Mouse (Mus musculus): ENCODE measurements around the gene Ifitm5. TPM values are rescaled to one million over a fixed set of nuclear protein-coding genes. Genes with fewer than 3 reads are reported as not detected.

The Ifitm5 gene
- total and polyA plus RNA-seq, 2 experiments from 2014 or later, result 0.87 TPM; not detected in 1

GRCm38 (mm10) chr7:140967862-140968591 lies 17.9 kb upstream of the Ifitm5 start:
- DNase-seq (ENCODE audit: low spot score), result no peak
- 21% methylated on average over 14 of the region's 14 CpGs for WGBS
- no peak for ATAC-seq (ENCODE audit: insufficient read depth, low read depth)
- Histone ChIP-seq H3K27me3 (ENCODE audit: control insufficient read depth, insufficient read depth, low read length) (0 out of 2 replicates have a peak, but pooled peaks cover 12% of the 10 kb centered on the region), H3K9me3 (replicated peaks; ENCODE audit: control insufficient read depth, low read length) (no peaks in the 10 kb centered on the region), H3K4me2 (ENCODE audit: low read depth, low read length) (no peak overlapping the region), H3K9ac (replicated peaks; ENCODE audit: low read depth, low read length) (no peak overlapping the region), H3K36me3 (replicated peaks; ENCODE audit: control insufficient read depth, insufficient read depth, low read length) (no peaks in the 10 kb centered on the region), H3K27ac (ENCODE audit: low read depth) (no peak overlapping the region), H3K4me3 (ENCODE audit: low read depth, low read length) (no peak overlapping the region), H3K4me1 (ENCODE audit: control insufficient read depth, insufficient read depth) (peaks cover 6% of the 10 kb centered on the region; the same call in 1 of the 2 replicates)
- TF ChIP-seq CTCF (IDR thresholded peaks at IDR 0.05; ENCODE audit: low read depth), result no peak
- TF ChIP-seq EP300 (IDR thresholded peaks at IDR 0.05; ENCODE audit: low read depth), result no peak

GRCm38 (mm10) chr7:140966921-140967320 lies 16.8 kb upstream of the Ifitm5 start, which contains the start of gene Ifitm1:
Gene Ifitm1 (plus strand): TSS chr7:140967221.
- no peak within 1 kb of the TSS for H3K4me3 ChIP-seq (ENCODE audit: low read depth, low read length)
- WGBS, result 76% methylated on average over 4 of the region's 4 CpGs
- H3K36me3 ChIP-seq (replicated peaks; ENCODE audit: control insufficient read depth, insufficient read depth, low read length), result no peaks in the 10 kb centered on the region
- no peak for TF ChIP-seq CTCF (IDR thresholded peaks at IDR 0.05; ENCODE audit: low read depth)
- TF ChIP-seq EP300 (IDR thresholded peaks at IDR 0.05; ENCODE audit: low read depth), result no peak
- no peak within 1 kb of the TSS for H3K9ac ChIP-seq (replicated peaks; ENCODE audit: low read depth, low read length)
- no peak for ATAC-seq (ENCODE audit: insufficient read depth, low read depth)
- peaks cover 6% of the 10 kb centered on the region; the same call in 1 of the 2 replicates for H3K4me1 ChIP-seq (ENCODE audit: control insufficient read depth, insufficient read depth)
- H3K9me3 ChIP-seq (replicated peaks; ENCODE audit: control insufficient read depth, low read length), result no peaks in the 10 kb centered on the region
- DNase-seq (ENCODE audit: low spot score), result no peak
- 0 out of 2 replicates have a peak, but pooled peaks cover 9% of the 10 kb centered on the region for H3K27me3 ChIP-seq (ENCODE audit: control insufficient read depth, insufficient read depth, low read length)
- no peak within 1 kb of the TSS for H3K4me2 ChIP-seq (ENCODE audit: low read depth, low read length)
- no peak within 1 kb of the TSS for H3K27ac ChIP-seq (ENCODE audit: low read depth)

GRCm38 (mm10) chr7:140962733-140963132 lies 12.6 kb upstream of the Ifitm5 start:
- Histone ChIP-seq H3K9ac (replicated peaks; ENCODE audit: low read depth, low read length) (no peak overlapping the region), H3K4me2 (ENCODE audit: low read depth, low read length) (no peak overlapping the region), H3K4me1 (ENCODE audit: control insufficient read depth, insufficient read depth) (no peaks in the 10 kb centered on the region), H3K9me3 (replicated peaks; ENCODE audit: control insufficient read depth, low read length) (no peaks in the 10 kb centered on the region), H3K27ac (ENCODE audit: low read depth) (no peak overlapping the region), H3K4me3 (ENCODE audit: low read depth, low read length) (no peak overlapping the region), H3K27me3 (ENCODE audit: control insufficient read depth, insufficient read depth, low read length) (no peaks in the 10 kb centered on the region), H3K36me3 (replicated peaks; ENCODE audit: control insufficient read depth, insufficient read depth, low read length) (no peaks in the 10 kb centered on the region)
- no peak for TF ChIP-seq CTCF (IDR thresholded peaks at IDR 0.05; ENCODE audit: low read depth)
- no peak for TF ChIP-seq EP300 (IDR thresholded peaks at IDR 0.05; ENCODE audit: low read depth)
- no peak for ATAC-seq (ENCODE audit: insufficient read depth, low read depth)
- no peak for DNase-seq (ENCODE audit: low spot score)
- 77% methylated on average over 2 of the region's 2 CpGs for WGBS

- WGBS, result 62% methylated on average over 2 of the region's 2 CpGs
- Histone ChIP-seq H3K4me2 (ENCODE audit: low read depth, low read length) (no peak overlapping the region), H3K4me3 (ENCODE audit: low read depth, low read length) (no peak overlapping the region), H3K4me1 (ENCODE audit: control insufficient read depth, insufficient read depth) (peaks cover 1% of the 10 kb centered on the region; the same call in 1 of the 2 replicates), H3K36me3 (replicated peaks; ENCODE audit: control insufficient read depth, insufficient read depth, low read length) (no peaks in the 10 kb centered on the region), H3K27ac (ENCODE audit: low read depth) (no peak overlapping the region), H3K27me3 (ENCODE audit: control insufficient read depth, insufficient read depth, low read length) (no peaks in the 10 kb centered on the region), H3K9me3 (replicated peaks; ENCODE audit: control insufficient read depth, low read length) (no peaks in the 10 kb centered on the region), H3K9ac (replicated peaks; ENCODE audit: low read depth, low read length) (no peak overlapping the region)
- ATAC-seq (ENCODE audit: insufficient read depth, low read depth) (no peak), DNase-seq (ENCODE audit: low spot score) (no peak)
- no peak for TF ChIP-seq EP300 (IDR thresholded peaks at IDR 0.05; ENCODE audit: low read depth)
- TF ChIP-seq CTCF (IDR thresholded peaks at IDR 0.05; ENCODE audit: low read depth), result no peak
Measured at GRCm38 (mm10) chr7:140961416-140961815, 11.3 kb upstream of the Ifitm5 start.

GRCm38 (mm10) chr7:140960026-140960425 lies 9.9 kb upstream of the Ifitm5 start:
- Histone ChIP-seq H3K4me1 (ENCODE audit: control insufficient read depth, insufficient read depth) (peaks cover 6% of the 10 kb centered on the region; the same call in 1 of the 2 replicates), H3K9ac (replicated peaks; ENCODE audit: low read depth, low read length) (no peak overlapping the region), H3K4me2 (ENCODE audit: low read depth, low read length) (no peak overlapping the region), H3K36me3 (replicated peaks; ENCODE audit: control insufficient read depth, insufficient read depth, low read length) (no peaks in the 10 kb centered on the region), H3K9me3 (replicated peaks; ENCODE audit: control insufficient read depth, low read length) (no peaks in the 10 kb centered on the region), H3K4me3 (ENCODE audit: low read depth, low read length) (no peak overlapping the region), H3K27me3 (ENCODE audit: control insufficient read depth, insufficient read depth, low read length) (no peaks in the 10 kb centered on the region), H3K27ac (ENCODE audit: low read depth) (no peak overlapping the region)
- 84% methylated on average over 5 of the region's 5 CpGs for WGBS
- DNase-seq (ENCODE audit: low spot score) (no peak), ATAC-seq (ENCODE audit: insufficient read depth, low read depth) (no peak)
- TF ChIP-seq CTCF (IDR thresholded peaks at IDR 0.05; ENCODE audit: low read depth) (no peak), EP300 (IDR thresholded peaks at IDR 0.05; ENCODE audit: low read depth) (no peak)

Data from heart, postnatal 0 days (tissue).